Mouse (Mus musculus): ENCODE measurements around the gene Rdh13. TPM values are rescaled to one million over a fixed set of nuclear protein-coding genes. Genes with fewer than 3 reads are reported as not detected.
A peak's percentile ranks its signal among the peaks of the same experiment; 100 is the strongest.

Gene Rdh13
- polyA plus RNA-seq (2015; fragmentation: Nextera tagmentation; extraction: Ambion mirVana): 37.2 and 37.7 TPM in 2 replicates

GRCm38 (mm10) chr7:4445216-4445791 is at the start of gene Rdh13:
Rdh13 (minus strand) TSS chr7:4445649.
- Histone ChIP-seq H3K27ac (peak within 1 kb of the TSS; percentile 76), H3K4me1 (replicated peaks) (peaks cover 10% of the 10 kb centered on the region), H3K27me3 (no peaks in the 10 kb centered on the region), H3K9ac (peak within 1 kb of the TSS; percentile 83), H3K36me3 (peaks cover 38% of the 10 kb centered on the region), H3K9me3 (no peaks in the 10 kb centered on the region), H3K4me2 (peak within 1 kb of the TSS; percentile 67), H3K4me3 (peak within 1 kb of the TSS; percentile 70)
- ATAC-seq (ENCODE audit: low FRiP score): peak; percentile 94
- under 1% methylated on average over 35 of the region's 35 CpGs for WGBS

DNA sequence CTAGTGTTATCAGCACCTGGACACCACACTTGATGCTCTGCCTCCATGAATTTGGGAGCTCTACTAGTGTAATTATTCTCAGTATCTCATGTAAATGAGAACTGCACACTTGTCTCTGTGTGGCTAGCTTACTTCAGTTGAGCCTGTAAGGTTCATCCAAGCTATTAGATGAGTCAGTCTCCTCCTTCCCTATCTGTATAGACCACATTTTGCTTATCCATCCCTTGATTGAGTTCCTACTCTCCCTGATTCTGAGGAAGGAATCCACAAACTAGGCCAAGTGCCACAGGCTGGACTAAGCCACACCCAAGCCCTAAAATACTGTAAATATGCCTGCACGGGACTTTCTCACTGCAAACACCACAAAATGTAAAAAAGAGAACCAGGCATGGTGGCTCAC is 48.5 kb upstream of the Rdh13 start:
- H3K9ac ChIP-seq: no peak overlapping the region
- H3K9me3 ChIP-seq: no peaks in the 10 kb centered on the region
- no peaks in the 10 kb centered on the region for H3K27me3 ChIP-seq
- H3K36me3 ChIP-seq: peaks cover 67% of the 10 kb centered on the region
- H3K27ac ChIP-seq: no peak overlapping the region
- no peak overlapping the region for H3K4me3 ChIP-seq
- ATAC-seq (ENCODE audit: low FRiP score): no peak
- WGBS: 87% methylated on average over 1 of the region's 1 CpGs
- peaks cover 25% of the 10 kb centered on the region for H3K4me1 ChIP-seq (replicated peaks)
- H3K4me2 ChIP-seq: no peak overlapping the region

GRCm38 (mm10) chr7:4492284-4493224 is 47.1 kb upstream of the Rdh13 start:
- no peaks in the 10 kb centered on the region for H3K9me3 ChIP-seq
- ATAC-seq (ENCODE audit: low FRiP score): no peak
- no peak overlapping the region for H3K4me2 ChIP-seq
- H3K4me3 ChIP-seq: no peak overlapping the region
- H3K36me3 ChIP-seq: peaks cover 79% of the 10 kb centered on the region
- H3K9ac ChIP-seq: no peak overlapping the region
- WGBS: 94% methylated on average over 13 of the region's 13 CpGs
- no peaks in the 10 kb centered on the region for H3K27me3 ChIP-seq
- H3K27ac ChIP-seq: no peak overlapping the region
- peaks cover 11% of the 10 kb centered on the region for H3K4me1 ChIP-seq (replicated peaks)

DNA sequence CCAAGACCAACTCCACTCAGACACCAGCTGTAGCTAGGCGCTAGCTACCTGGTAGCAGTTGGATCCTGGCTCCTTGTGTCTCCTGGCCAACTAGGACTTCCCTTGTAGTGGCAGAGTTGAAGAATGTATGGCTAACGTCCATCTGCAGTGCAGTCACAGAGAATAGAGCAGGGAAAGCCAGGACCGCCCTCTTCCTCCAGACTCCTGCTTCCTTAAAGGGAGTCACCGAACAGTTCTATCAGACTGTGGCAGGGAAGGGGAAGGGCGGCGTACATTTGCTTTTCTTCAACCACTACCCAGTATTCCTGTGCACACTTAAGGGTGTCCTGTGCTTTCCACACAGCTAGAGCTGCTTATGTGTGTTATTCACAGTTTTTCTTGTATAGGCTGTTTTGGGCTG is 45.9 kb upstream of the Rdh13 start:
- no peak for ATAC-seq (ENCODE audit: low FRiP score)
- Histone ChIP-seq H3K4me2 (no peak overlapping the region), H3K27ac (no peak overlapping the region), H3K4me1 (replicated peaks) (0 out of 2 replicates have a peak, but pooled peaks cover 3% of the 10 kb centered on the region), H3K9ac (no peak overlapping the region), H3K9me3 (no peaks in the 10 kb centered on the region), H3K4me3 (no peak overlapping the region), H3K27me3 (no peaks in the 10 kb centered on the region), H3K36me3 (peaks cover 75% of the 10 kb centered on the region)
- 92% methylated on average over 6 of the region's 6 CpGs for WGBS

GRCm38 (mm10) chr7:4482281-4482680 is 36.8 kb upstream of the Rdh13 start:
- 90% methylated on average over 12 of the region's 12 CpGs for WGBS
- Histone ChIP-seq H3K4me2 (no peak overlapping the region), H3K9me3 (no peaks in the 10 kb centered on the region), H3K27ac (no peak overlapping the region), H3K9ac (no peak overlapping the region), H3K27me3 (peaks cover 10% of the 10 kb centered on the region), H3K4me3 (no peak overlapping the region), H3K4me1 (replicated peaks) (peaks cover 21% of the 10 kb centered on the region), H3K36me3 (peaks cover 67% of the 10 kb centered on the region)
- no peak for ATAC-seq (ENCODE audit: low FRiP score)

GRCm38 (mm10) chr7:4479674-4480073 is 34.2 kb upstream of the Rdh13 start:
- Histone ChIP-seq H3K4me2 (no peak overlapping the region), H3K27ac (no peak overlapping the region), H3K27me3 (peaks cover 30% of the 10 kb centered on the region), H3K4me3 (no peak overlapping the region), H3K9me3 (no peaks in the 10 kb centered on the region), H3K9ac (0 out of 2 replicates have a peak overlapping the region, but pooled peaks have one; percentile 8), H3K4me1 (replicated peaks) (peaks cover 21% of the 10 kb centered on the region), H3K36me3 (peaks cover 44% of the 10 kb centered on the region)
- ATAC-seq (ENCODE audit: low FRiP score): no peak
- 26% methylated on average over 6 of the region's 6 CpGs for WGBS

DNA sequence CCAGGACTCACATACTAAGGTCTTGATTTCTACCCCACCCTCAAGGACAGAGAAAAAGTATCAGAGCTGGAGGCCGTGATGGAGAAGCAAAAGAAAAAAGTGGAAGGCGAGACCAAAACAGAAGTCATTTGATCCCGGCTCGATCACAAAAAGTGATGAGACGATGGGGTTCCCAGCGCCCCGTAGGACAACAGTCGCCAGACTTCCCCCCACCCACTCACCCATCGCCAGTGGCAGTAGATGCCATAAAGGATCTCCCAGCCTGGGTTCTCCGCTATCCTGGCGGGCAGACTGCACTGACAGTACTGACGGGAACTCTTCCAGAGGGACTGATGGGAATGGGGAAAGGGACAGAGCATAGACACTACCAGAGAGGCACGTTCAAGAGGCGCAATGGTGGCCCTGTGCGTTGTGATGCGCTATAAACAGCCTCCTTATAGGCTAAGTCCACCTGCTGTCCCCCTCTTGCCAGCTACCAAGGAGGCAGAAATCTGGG is 33.4 kb upstream of the Rdh13 start:
- peak overlapping the region; percentile 45 for H3K4me3 ChIP-seq
- peak; percentile 22 for ATAC-seq (ENCODE audit: low FRiP score)
- 2% methylated on average over 16 of the region's 16 CpGs for WGBS
- peaks cover 36% of the 10 kb centered on the region for H3K36me3 ChIP-seq
- H3K4me2 ChIP-seq: peak overlapping the region; percentile 87
- H3K4me1 ChIP-seq (replicated peaks): peaks cover 21% of the 10 kb centered on the region
- H3K27me3 ChIP-seq: peaks cover 38% of the 10 kb centered on the region
- peak overlapping the region; percentile 66 for H3K27ac ChIP-seq
- H3K9me3 ChIP-seq: no peaks in the 10 kb centered on the region
- H3K9ac ChIP-seq: peak overlapping the region; percentile 71

DNA sequence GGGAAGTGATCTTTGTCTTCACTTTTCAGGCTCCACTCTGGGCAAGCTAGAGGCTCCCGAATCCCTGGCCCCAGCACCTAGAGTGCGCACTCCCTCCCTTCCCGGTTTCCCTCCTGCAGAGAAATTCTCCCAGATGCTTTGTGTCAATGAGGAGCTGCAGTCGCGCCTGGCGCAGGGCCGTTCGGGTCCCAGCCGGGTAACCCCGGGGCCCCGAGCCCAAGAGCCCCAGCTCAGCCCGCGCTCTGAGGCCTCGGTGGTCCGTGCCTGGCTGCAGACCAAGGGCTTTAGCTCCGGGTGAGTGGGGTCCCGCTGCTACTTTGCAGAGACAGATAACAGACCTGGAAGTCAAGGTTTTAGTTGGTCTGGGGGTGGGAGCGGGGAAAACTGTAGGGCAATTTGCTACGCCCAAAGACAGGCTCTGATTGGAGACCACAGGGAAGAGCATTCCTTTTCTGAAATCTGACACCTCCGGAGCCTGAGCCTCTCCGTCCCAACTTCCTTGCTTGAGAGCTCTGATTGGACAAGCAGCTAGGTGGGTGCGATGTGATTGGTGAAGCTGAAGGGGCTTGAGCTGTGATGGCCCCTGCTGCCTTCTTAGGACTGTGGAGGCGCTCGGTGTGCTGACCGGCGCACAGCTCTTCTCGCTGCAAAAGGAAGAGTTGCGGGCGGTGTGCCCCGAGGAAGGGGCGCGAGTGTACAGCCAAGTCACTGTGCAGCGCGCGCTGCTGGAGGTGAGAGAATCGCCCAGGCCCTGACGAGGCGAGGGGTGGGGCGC is 32.8 kb upstream of the Rdh13 start:
- peak; percentile 93 for ATAC-seq (ENCODE audit: low FRiP score)
- Histone ChIP-seq H3K4me1 (replicated peaks) (peaks cover 21% of the 10 kb centered on the region), H3K27ac (peak overlapping the region; percentile 69), H3K9me3 (no peaks in the 10 kb centered on the region), H3K36me3 (peaks cover 30% of the 10 kb centered on the region), H3K27me3 (peaks cover 44% of the 10 kb centered on the region), H3K4me3 (peak overlapping the region; percentile 45), H3K4me2 (peak overlapping the region; percentile 87), H3K9ac (peak overlapping the region; percentile 71)
- WGBS: under 1% methylated on average over 39 of the region's 39 CpGs

DNA sequence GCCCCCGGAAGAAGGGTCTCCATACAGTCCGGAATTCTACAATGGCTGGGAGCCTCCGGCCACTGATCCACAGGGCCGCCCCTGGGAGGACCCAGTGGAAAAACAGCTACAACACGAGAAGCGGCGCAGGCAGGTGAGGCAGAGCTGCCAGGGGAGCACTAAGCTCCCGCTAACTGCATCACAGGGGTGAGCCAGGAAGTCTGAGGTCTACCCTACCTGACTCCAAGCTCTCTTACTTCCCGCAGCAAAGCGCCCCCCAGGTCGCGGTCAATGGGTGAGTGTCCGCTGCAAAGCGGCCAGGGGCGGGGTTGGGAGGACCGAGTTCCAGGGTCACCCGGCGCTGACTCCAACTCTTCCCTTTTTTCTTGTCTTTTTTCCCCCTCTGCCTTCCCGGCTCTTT is 28.5 kb upstream of the Rdh13 start:
- peaks cover 70% of the 10 kb centered on the region for H3K27me3 ChIP-seq
- H3K4me1 ChIP-seq (replicated peaks): peaks cover 29% of the 10 kb centered on the region
- 5% methylated on average over 17 of the region's 19 CpGs for WGBS
- H3K9me3 ChIP-seq: no peaks in the 10 kb centered on the region
- no peak overlapping the region for H3K4me2 ChIP-seq
- no peak overlapping the region for H3K9ac ChIP-seq
- H3K27ac ChIP-seq: no peak overlapping the region
- no peaks in the 10 kb centered on the region for H3K36me3 ChIP-seq
- ATAC-seq (ENCODE audit: low FRiP score): no peak
- H3K4me3 ChIP-seq: no peak overlapping the region

DNA sequence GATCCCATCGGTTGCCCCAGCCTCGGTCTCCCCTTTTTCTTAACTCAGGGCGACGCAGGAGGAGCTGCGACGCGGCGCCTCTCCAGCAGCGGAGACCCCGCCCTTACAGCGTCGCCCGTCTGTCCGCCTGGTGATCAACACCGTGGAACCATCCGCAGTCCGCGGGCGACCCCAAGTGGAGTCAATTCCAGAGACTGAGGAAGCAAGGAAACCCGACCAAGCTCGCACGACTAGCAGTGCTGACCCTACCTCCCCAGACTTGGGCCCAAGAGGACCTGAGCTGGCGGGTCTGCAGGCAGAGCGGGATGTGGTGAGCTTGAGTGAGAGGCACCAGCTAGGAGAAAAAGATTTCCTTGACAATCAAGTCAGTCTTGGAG is 25.7 kb upstream of the Rdh13 start:
- 1% methylated on average over 24 of the region's 24 CpGs for WGBS
- Histone ChIP-seq H3K27me3 (peaks cover 65% of the 10 kb centered on the region), H3K27ac (no peak overlapping the region)

GRCm38 (mm10) chr7:4470275-4471178 is 25.1 kb upstream of the Rdh13 start:
- 0 out of 2 replicates have a peak overlapping the region, but pooled peaks have one; percentile 1 for H3K27ac ChIP-seq
- H3K4me2 ChIP-seq: peak overlapping the region; percentile 70
- WGBS: 2% methylated on average over 35 of the region's 35 CpGs
- H3K27me3 ChIP-seq: peaks cover 60% of the 10 kb centered on the region
- no peaks in the 10 kb centered on the region for H3K9me3 ChIP-seq
- peak overlapping the region; percentile 46 for H3K4me3 ChIP-seq
- H3K36me3 ChIP-seq: no peaks in the 10 kb centered on the region
- peaks cover 16% of the 10 kb centered on the region for H3K4me1 ChIP-seq (replicated peaks)
- peak overlapping the region; percentile 70 for H3K9ac ChIP-seq
- ATAC-seq (ENCODE audit: low FRiP score): peak; percentile 55

More for the DNA sequence above, 25.7 kb upstream of the Rdh13 start:
- Histone ChIP-seq H3K4me1 (replicated peaks) (peaks cover 16% of the 10 kb centered on the region), H3K4me2 (peak overlapping the region; percentile 70), H3K9ac (peak overlapping the region; percentile 70), H3K36me3 (no peaks in the 10 kb centered on the region), H3K4me3 (peak overlapping the region; percentile 46), H3K9me3 (no peaks in the 10 kb centered on the region)
- ATAC-seq (ENCODE audit: low FRiP score): peak; percentile 81

All from hindbrain, embryonic 13.5 days (tissue).